Mouse (Mus musculus) fat pad, adult 2 months (tissue): ENCODE data around the gene Lct.
A peak's percentile ranks its signal among the peaks of the same experiment; 100 is the strongest.
"Not testable (repeated sequence)": the region's sequence is repeated elsewhere in the genome, so short reads cannot be mapped to it uniquely, and the experiment has no call there.

Experiments
- DNase-seq: peaks from one replicate; pipeline ENCODE4 v3.0.0-alpha.2; 2011; ENCODE audit warnings: low read depth, low spot score; ENCODE audit errors: extremely low read depth

Lct gene

GRCm38 (mm10) chr1:128295717-128296528 lies 32.2 kb downstream of the Lct start:
- DNase-seq: no peak

GRCm38 (mm10) chr1:128295296-128295695 lies 32.8 kb downstream of the Lct start:
- DNase-seq: no peak

GRCm38 (mm10) chr1:128293524-128293923 lies 34.6 kb downstream of the Lct start:
- no peak for DNase-seq

GRCm38 (mm10) chr1:128290295-128290694 lies 37.8 kb downstream of the Lct start:
- no peak for DNase-seq

- no peak for DNase-seq
These were observed 43.0 kb downstream of the Lct start for GRCm38 (mm10) chr1:128285136-128285535.

GRCm38 (mm10) chr1:128284157-128284690 lies 43.9 kb downstream of the Lct start:
- DNase-seq: no peak

GRCm38 (mm10) chr1:128282924-128283323 lies 45.2 kb downstream of the Lct start:
- DNase-seq: no peak

GRCm38 (mm10) chr1:128281753-128282152 lies 46.4 kb downstream of the Lct start:
- DNase-seq: no peak

- DNase-seq: no peak
These were observed 49.6 kb downstream of the Lct start for GRCm38 (mm10) chr1:128278563-128278962.

- DNase-seq: no peak
These were observed 52.2 kb downstream of the Lct start for GRCm38 (mm10) chr1:128275908-128276307.

GRCm38 (mm10) chr1:128270731-128271130 lies 57.4 kb downstream of the Lct start:
- no peak for DNase-seq

- not testable (repeated sequence) for DNase-seq
These were observed 61.1 kb downstream of the Lct start for GRCm38 (mm10) chr1:128267061-128267460.

GRCm38 (mm10) chr1:128244727-128245355 lies 83.3 kb downstream of the Lct start:
- no peak for DNase-seq

- peak; percentile 62 for DNase-seq
These were observed 84.0 kb downstream of the Lct start for GRCm38 (mm10) chr1:128243996-128244726.

- DNase-seq: no peak
These were observed 84.5 kb downstream of the Lct start, which contains the start of gene Ubxn4 for GRCm38 (mm10) chr1:128243627-128243995. Gene Ubxn4 (plus strand): TSS chr1:128243964.

- DNase-seq: no peak
These were observed 92.9 kb downstream of the Lct start for GRCm38 (mm10) chr1:128235181-128235580.
